Mouse (Mus musculus) lung, postnatal 4 days (tissue): ENCODE measurements around the gene Hoxa11.

ENCODE experiments used
- DNase-seq, 2 experiments: peaks; one replicate each; pipeline ENCODE4 v3.0.0; 2021

Hoxa11 gene

DNA sequence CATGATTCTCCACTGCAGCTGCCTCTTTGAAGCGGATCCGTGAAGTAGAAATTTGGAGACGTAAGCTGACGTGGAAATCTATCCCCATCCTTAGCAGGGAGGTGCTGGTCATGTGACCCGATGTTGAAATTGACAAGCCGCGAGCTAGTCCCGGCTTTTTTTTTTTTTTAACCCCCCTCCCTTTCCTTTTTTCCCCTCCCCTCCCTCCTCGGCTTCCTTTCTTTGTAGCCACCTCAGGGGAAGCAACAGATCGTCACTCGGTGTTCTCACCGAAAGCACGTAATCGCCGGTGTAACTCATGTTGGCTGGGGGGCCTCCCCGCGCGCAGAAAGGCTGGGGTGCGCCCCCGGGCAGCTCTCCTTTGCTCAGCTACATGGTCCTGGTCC is at the start of gene Hoxa11:
Hoxa11 (minus strand) TSS at position 54 of the 386 bp plus-strand sequence.
- no peak for DNase-seq

DNA sequence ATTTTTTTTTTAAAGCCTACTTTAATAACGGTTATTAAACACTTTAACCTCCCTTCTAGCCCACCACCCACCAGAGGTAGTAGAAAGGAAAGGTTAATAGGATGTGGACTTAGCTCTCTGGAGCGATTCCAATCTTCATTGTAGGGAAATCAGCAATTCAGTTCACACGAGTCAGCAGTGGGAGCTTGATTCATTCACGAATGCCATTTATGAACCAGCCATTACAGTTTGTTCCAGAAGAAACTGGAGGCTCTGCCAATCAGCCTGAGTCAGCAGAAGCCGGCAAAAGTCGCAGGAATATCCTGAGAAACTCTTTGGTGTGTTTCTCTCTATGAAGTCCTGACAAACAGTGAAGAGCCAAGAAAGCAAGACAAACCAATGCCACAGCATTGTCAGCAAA is 49.0 kb upstream of the Hoxa11 start:
- DNase-seq = no peak

DNA sequence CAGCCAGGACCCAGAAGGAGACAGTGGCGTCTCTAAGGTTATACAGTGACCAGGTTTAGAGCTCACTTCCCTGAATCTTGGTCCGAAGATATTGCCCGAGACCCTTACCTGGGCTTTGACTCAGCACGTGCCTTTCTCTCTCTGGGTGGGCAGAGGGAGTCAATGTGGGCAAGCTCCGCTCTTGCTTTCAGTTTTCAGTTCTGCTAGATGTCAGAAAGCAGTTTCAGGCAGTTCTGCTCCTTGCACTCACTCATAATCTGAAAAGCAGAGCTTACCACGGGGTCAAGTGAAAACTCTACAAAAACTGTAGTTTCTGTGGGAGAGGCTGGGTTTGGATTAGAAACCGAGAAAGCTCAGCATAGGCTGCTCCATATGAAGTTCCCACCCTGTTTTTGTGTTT is 46.7 kb upstream of the Hoxa11 start:
- no peak for DNase-seq

DNA sequence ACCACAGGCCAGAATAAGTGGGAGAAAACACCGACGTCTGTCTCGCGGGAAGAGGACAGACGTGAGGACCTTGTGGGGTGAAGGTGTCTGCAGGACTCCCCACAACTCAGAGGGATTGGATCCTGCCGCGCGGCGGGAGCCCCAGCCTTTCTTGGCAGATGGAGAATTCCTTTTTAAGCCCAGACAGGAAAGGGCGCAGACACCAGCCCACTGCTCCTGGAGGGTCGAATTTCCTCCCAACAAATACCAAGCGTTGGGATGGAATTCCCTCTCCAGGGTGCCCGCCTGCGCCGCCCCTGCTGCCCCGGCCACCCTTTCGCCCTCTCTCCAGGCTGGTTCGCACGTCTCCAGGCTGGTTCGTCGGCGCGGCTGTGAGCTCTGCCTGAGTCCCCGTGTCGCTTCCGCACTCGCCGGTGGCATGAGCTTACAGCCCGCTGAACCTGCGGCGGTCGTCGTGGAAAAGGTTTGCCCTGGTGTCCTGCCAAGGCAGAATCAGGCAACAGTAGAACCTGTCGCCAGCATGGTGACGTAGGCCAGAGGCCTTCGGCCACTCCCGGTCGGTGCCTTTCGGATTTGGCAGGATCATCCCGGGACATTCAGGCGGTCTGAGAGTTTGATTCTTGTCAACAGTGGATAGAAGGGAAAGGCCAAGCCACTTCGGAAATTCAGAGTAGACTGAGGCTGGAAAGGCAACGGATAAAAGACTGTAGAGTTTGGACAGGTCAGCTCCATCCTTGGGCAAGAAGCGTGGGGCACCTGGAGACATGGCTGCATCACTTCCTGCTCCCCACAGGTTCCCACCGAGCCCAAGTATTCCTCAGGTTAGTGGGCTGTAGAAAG is 45.6 kb upstream of the Hoxa11 start:
- DNase-seq = peak in 1 of 2 experiments; percentile 35

DNA sequence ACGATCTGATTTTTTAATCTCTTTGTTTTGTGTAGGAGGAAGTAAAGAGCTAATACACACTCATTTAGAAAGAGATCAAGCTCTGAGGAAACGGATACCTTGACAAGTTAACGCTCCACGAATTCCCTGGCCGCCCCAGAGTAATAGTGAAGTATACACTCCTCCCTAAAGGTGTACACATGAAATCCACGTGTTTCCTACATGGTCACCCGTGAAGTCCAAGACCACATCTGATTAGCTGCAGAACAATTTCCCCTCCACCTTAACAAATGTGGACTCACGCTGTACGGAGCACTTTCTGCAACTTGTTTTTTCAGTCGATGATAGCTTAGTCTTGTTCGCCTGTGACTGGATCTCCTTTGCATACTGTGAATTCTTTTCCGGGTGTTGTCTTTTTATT is 44.6 kb upstream of the Hoxa11 start:
- no peak for DNase-seq

DNA sequence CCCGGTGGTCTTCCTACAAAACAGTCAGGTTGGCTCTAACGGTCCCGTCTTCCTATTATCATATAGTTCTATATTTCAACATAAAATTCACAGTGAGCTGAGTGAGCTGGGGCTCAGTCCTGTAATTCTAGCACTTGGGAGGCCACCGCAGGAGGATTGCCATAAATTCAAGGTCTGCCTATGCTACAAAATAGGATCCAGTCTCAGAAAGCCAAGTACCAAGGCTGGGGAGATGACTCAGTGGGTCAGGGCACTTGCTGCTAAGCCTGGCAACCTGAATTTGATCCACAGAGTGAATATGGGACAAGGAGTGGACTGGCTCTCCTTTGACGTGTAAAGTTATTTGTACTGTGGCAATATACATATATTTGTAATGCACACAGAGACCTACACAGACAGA is 38.3 kb upstream of the Hoxa11 start:
- DNase-seq = no peak

DNA sequence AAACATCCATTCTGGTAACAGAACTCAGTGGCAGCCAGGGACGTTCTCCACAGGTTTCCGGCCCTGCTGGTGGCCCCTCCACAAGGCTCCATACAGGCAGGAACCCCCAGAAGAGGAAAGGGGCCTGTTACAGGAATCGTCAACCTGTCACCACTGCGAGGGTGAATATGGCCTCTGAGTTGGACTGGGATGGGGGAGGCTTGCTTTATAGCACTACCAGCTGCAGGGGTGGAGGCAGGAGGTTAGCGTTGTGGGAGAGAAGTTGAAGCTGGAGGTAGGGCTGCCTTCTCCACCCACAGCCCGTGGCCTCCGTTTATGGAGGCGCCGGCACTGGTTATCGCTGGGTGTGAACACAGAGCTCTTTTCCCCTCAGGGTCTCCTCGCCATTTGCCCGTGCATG is 35.5 kb upstream of the Hoxa11 start:
- DNase-seq = no peak

DNA sequence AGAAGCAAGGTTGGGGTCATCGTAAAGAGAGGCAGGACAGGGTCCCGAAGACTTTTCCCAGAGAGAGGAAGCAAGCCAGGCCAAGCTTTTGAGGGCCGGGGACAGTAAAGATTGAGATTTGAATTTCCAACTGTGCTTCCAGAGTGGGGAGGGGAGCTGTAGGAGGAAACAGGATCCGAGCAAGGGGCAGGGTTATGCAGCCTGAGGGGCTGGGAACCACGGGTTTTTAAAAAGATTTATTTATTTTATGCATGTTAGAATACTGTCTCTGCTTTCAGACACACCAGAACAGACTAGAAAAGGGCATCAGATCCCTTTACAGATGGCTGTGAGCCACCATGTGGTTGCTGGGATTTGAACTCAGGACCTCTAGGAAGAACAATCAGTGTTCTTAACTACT is 31.3 kb upstream of the Hoxa11 start:
- DNase-seq = no peak

DNA sequence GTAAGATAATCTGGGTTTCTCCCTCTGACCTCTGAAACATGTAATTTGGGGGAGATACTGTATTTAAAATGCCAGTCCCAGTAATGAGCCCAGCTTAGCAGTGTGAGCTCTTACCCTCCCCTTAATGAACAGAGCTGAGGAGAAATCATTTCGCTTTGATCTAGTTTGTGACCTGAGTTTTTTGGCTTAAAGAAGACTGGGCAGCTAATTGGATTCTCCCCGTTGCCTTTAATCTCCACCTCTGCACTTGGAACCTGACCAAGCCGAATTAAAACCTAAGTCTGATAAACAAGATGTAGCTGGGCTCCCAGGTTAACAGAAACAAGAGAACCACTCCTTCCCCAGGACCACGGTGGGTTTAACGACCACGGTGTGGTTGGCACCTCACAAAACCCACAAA is 30.8 kb upstream of the Hoxa11 start:
- no peak for DNase-seq

DNA sequence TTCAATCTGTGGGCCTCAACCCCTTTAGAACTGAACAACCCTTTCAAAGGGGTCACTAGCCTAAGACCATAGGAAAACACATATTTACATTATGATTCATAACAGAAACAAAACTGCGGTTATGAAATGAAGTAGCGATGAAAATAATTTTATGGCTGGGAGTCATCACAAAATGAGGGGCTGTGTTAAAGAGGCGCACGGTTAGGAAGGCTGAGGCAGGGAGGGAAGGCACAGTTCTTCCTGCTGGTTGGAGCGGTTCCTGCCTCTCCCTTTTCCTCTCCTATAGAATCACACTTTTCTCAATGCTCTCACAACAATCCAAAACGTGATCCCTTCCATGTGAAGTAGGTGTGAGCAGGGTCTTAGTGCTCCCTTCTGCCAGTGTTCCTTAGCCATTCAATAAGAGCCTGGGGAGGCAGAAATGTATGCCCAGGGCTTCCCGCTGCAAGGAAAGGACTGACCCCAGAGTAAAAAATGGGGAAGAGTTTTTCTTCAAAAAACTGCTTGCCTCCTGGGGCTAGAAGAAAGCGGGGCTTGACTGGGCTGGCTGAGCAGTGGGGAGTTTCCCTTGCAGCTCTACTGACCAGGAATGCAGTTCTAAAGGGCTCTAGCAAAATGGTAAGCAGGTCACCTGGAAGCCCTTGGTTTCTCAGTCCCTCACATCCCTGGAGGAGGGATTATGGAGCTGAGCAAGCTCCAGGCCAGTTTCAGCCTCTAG is 30.1 kb upstream of the Hoxa11 start:
- no peak for DNase-seq

DNA sequence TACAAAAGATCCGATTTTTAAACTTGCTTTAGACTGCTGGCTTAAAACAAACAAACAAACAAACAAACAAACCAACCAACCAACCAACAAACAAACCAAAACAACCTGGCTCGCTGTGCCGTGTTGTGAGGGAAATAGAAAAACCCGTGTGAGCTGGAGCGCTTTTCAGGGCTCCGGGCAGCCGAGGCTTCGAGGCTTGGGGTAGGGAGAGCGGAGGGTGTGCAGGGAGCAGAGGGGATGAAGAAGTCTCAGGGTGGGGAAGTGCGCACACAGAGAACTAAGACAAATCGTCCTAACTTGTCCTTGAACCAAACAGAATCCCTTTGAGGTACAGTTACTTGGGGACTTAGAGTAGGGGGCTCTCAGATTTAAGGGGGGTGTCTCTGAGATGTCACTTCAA is 29.0 kb upstream of the Hoxa11 start:
- no peak for DNase-seq

DNA sequence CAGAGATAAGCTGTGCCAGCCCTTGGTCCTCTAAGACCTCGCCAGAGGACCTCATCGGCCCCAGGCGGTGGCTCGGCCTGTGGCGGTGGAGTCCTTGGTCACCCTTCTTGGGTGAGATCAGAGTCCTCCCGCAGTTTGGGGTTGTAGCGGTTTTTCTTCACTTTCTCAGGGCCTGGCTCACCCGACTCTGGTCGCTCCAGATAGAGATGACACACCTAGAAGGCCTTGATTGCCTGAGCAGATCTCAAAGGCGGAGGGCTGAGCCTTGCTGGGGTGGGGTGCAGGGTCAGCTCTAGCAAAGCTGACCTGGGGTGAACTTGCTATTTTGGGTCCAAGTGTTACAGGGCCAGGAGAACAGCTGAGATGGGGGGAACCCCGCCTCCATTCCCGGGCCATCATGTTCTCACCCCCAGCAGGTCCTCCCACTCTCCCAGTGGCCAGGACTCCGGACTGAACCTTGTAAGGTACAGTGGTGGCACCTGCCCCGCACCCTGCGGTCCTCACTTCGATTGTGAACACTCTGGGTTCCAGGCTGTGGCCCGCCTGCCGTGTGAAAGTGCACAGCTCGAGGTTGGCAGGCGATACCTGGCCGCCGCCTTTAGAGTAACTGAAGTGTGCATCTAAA is 28.2 kb upstream of the Hoxa11 start:
- DNase-seq = no peak

DNA sequence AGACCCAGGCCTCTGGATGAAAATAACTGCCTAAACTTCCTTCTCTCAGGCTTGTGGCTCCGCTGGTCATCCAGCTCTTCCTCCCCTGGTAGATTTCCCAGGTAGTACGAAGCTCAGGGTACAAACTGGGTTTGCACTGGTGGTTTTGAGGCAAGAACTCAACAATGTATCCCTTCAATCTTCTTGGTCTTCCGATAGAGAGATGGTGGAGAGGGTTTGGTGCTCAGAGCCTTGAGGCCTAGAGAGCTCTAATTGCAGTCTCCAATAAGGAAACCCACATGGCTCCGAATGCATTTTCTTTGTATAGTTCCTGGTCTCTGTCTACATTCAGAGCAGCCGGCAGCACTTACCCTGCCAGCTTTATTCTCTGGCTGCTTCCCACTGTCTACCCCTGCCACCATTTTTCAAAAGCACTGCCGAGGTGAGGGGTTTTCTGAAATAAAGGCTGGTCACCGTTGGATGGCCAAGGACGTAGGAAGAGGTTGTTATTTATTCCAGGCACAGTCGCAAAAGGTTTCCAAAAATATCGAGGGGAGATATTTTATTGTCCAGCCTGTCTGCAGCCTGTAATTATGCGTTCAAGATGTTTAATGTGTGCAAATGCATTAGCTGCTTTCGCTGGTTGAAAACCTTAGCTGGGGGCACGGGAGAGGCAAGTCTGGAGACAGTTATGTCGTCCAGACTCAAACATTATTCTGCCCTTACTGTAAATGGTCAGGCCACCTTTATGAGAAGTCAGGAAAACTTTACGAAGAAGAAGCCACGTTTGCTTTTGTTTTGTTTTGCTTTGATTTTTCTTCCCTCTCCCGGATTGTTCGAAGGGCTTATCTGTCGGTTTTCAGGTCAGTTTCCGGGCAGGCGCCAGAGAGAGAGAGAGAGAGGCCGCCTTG is 27.4 kb upstream of the Hoxa11 start:
- no peak for DNase-seq

DNA sequence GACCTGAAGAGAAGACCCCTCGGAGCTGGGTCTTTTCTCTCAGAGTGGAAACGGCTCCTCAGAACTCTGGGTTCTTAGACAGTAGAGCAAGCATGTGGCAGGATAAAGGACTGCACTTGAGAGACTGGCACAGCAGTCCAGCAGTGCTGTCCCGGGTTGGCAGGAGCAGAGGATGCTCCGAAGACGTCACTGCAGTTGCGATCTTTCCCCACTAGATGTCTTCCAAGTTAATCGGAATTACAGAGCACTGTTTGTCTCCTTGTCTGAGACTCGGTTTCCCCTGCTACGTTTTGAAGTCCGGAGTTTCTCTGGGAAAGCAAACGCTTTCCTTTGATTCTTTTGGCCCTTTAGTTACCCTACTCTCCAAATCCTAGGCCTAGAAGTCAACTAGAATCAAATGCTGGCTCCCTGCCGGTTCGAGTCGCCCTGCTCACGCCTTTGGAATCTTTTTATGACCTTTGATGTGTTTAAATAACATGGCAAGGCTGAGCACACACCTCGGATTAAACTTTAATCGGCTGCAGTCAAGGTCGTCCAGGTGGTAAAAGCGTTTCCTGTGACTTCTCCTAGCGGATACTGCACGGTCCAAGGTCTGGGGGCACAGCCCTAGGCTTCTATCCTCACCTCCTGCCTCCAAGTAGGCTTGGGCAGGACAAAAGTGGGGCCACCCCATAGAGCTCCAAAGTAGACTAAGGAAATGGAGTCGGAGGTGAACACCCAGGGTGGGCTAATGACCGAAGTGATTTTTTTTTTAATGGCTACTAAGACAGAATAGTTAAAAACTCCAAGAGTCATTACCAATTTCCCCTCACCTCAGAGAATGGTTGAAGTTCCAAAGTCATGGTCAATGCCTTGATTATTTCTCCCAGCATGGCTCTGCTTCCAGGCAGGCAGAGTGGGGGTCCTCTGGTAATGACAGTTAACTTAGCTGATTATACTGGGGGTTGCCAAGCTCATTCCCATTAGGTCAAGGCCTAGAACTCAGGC is 25.2 kb upstream of the Hoxa11 start:
- DNase-seq = peak; percentile 37 to 71

DNA sequence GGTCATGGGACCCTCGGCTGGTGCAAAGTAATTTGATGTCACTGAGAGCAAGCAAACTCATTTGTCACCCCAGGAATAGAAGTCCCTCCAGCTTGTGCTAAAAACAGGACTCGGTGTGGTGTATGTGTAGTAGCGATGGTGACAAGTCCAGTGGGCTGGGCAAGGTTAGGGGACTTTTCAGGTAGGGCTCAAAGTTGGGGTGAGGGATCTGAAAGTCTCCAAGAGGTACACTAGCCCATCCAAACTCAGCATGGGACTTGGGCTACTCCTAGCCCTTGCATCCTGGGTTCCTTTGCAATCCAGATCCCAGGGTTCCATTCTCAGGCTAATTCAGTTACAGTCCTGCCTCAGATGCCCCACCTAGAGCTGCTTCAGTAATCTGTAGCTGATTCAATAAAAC is 23.1 kb upstream of the Hoxa11 start:
- no peak for DNase-seq

DNA sequence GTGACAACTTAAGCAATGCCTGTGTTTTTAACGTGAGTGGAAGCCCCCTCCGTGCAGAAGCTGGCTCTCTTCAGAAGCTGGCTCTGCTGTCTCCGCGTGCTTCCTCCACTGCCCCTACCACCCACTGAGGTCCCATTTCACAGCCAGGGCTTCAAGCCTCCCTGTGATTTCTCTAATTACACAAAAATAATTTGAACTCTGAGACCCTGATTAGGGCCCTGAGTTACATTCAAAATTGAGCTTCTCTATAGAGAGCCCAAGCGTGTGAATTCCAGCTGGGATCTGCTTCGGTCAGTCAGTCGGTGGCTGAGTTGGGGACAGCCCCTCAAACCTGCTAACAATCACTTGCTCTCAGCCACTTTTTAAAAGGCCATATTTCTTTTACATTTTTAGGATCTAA is 22.7 kb upstream of the Hoxa11 start:
- no peak for DNase-seq

DNA sequence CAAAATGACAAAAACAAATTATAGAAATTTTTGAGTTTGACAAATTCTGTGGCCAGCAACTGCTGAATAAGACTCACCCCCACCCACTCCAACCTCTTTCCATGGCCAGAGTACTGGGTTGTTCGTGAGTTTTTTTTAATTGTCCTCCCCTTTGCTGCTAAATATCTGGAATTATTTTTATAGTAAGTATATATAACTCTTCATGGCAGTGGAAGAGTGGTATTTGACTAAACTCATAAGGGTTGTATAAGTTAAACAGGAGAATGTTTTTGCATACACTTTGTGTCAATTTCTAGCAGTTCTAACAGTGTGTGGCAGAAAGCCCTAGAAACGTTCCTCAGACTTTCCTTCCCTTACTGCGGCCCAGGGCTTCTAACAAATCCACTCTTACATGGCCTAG is 22.1 kb upstream of the Hoxa11 start:
- DNase-seq = no peak

DNA sequence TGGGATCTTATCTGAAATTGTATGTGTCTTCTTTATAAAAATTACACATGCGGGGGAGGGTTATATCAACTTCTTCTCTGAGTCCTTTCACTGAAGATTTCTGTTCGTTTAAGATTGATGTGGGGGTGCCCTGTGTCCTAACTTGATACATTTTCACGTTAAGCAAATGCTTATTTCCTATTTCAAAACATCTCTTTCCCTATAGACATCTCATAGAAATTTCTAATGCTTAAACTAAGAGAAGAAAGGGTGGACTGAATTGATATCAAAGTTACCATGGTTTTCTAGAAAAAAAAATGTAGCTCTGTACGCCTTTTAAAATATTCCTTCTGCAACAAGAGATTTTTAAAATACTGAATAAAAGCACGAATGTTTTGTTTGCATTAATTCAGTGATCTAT is 21.6 kb upstream of the Hoxa11 start:
- DNase-seq = no peak

DNA sequence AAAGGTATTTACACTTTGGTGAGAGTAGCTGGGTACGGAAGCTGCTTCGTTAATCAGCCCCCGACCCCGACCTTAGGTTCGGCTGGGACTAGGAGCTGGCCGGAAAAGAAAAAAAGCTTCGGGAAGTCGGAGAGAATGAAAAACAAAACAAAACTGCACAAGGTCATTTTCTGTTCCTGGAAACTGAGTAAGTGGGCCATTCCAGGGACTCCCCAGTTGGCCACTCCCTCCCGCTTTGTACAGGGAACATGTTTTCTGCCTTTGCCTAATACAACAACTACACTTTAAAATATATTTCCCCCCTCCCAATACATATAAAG is 21.0 kb upstream of the Hoxa11 start:
- no peak for DNase-seq

DNA sequence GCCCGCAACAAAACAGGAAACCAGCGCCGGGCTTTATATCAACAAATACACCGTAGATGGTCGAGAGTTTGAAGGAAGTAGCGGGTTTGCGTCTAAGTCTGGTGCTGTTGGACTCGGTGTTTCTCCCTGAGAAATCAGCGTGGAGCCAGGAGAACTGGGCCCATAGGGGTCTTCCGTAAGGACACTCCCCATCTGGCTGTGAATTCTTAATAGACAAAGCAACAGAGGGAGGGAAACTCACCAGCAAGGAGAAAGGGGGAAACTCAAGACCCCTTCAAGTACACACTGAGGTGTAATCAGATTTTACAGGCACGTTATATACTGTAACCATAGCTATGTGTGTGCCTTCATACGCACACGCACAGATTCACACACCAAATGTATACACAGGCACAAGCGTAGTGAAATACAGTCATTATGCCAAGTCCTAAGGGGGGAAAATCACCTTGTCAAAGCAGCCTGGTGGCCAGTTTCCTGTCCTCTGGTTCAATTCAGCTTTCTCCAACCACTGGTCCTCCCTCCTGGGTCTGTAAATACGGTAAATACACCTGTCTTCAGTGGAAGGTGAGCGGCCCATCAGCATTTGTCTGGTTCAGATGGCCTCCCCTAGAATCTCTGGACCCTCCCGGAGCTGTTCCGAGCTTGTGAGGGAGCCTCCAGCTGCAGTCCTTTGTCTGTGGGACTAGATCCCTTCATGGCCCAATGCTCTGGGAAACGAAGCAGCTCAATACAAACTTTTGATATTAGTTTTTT is 20.5 kb upstream of the Hoxa11 start:
- DNase-seq = no peak

DNA sequence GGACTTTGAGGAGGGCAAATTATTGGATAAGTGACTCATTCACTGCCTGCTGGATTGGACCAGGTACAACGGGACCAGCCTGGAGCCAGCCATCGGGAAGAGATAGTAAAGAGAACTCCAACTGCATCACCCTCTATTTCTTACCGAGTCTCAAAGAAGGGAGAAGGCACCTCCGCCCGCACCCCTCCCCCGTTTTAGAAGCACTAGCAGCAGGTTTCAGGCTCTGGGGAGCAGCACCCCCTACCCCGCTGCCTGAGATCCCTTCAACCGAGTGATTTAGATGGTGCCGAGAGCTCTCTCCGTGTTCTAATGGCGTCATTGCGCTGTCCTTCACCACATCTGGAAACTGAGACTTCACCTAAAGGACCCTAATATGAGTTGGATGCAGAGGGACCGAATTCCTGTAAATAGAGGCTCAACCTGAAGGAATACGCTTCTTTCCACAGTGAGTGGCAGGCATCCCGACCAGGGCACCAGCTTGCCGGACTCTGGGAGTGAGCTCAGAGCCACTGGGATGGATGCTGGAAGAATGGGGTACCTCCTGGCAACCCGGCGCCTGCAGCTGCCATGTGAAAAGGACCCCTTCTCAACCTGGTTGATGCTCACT is 19.8 kb upstream of the Hoxa11 start:
- DNase-seq = peak in 1 of 2 experiments; percentile 11
